Mouse (Mus musculus): ENCODE data around the gene Mettl23.

- TF ChIP-seq CTCF (IDR thresholded peaks at IDR 0.05; ENCODE audit: borderline replicate concordance, extremely low read depth, insufficient read depth, insufficient read length) (no peak), POLR2A (IDR thresholded peaks at IDR 0.05; ENCODE audit: borderline replicate concordance, extremely low read depth, insufficient read depth, insufficient read length, poor library complexity, severe bottlenecking) (no peak)
These were observed 40.4 kb upstream of the Mettl23 start for GRCm38 (mm10) chr11:116802709-116803108.
